Mouse (Mus musculus) T-cell, adult 2 months (primary cell): Measurements from ENCODE around the gene Ascc1.

Source experiments
- DNase-seq: peaks from one replicate; pipeline ENCODE4 v3.0.0; 2022; ENCODE audit warnings: low spot score

The Ascc1 gene

GRCm38 (mm10) chr10:60019299-60019698, 16.7 kb downstream of the Ascc1 start:
- no peak for DNase-seq

GRCm38 (mm10) chr10:60023751-60024150, 21.1 kb downstream of the Ascc1 start:
- no peak for DNase-seq

GRCm38 (mm10) chr10:60026759-60027395, 24.3 kb downstream of the Ascc1 start:
- no peak for DNase-seq

- peak; percentile 6 for DNase-seq
Measured at GRCm38 (mm10) chr10:60027619-60028084, 25.0 kb downstream of the Ascc1 start.

GRCm38 (mm10) chr10:60028181-60028580, 25.6 kb downstream of the Ascc1 start:
- DNase-seq = peak; percentile 54

- no peak for DNase-seq
Measured at GRCm38 (mm10) chr10:60028979-60029378, 26.4 kb downstream of the Ascc1 start.

GRCm38 (mm10) chr10:60029387-60029786, 26.8 kb downstream of the Ascc1 start:
- DNase-seq = no peak

GRCm38 (mm10) chr10:60031562-60031961, 29.0 kb downstream of the Ascc1 start:
- no peak for DNase-seq

- no peak for DNase-seq
Measured at GRCm38 (mm10) chr10:60031985-60032384, 29.4 kb downstream of the Ascc1 start.

- DNase-seq = no peak
Measured at GRCm38 (mm10) chr10:60032622-60033021, 30.0 kb downstream of the Ascc1 start.

GRCm38 (mm10) chr10:60033064-60033463, 30.5 kb downstream of the Ascc1 start:
- no peak for DNase-seq

GRCm38 (mm10) chr10:60034621-60035020, 32.0 kb downstream of the Ascc1 start:
- no peak for DNase-seq

- no peak for DNase-seq
Measured at GRCm38 (mm10) chr10:60035744-60036143, 33.1 kb downstream of the Ascc1 start.

GRCm38 (mm10) chr10:60042350-60042922, 39.8 kb downstream of the Ascc1 start:
- DNase-seq = no peak

- no peak for DNase-seq
Measured at GRCm38 (mm10) chr10:60046696-60047095, 44.1 kb downstream of the Ascc1 start.

GRCm38 (mm10) chr10:60050581-60050980, 48.0 kb downstream of the Ascc1 start:
- no peak for DNase-seq

GRCm38 (mm10) chr10:60053073-60053472, 50.5 kb downstream of the Ascc1 start:
- no peak for DNase-seq

- DNase-seq = no peak
Measured at GRCm38 (mm10) chr10:60062173-60062572, 59.6 kb downstream of the Ascc1 start.

GRCm38 (mm10) chr10:60062931-60063330, 60.3 kb downstream of the Ascc1 start:
- DNase-seq = no peak

- peak; percentile 36 for DNase-seq
Measured at GRCm38 (mm10) chr10:60066524-60066923, 63.9 kb downstream of the Ascc1 start.

GRCm38 (mm10) chr10:60075159-60075558, 72.6 kb downstream of the Ascc1 start:
- DNase-seq = no peak

GRCm38 (mm10) chr10:60077226-60077625, 74.6 kb downstream of the Ascc1 start:
- no peak for DNase-seq

- DNase-seq = no peak
Measured at GRCm38 (mm10) chr10:60077736-60078560, 75.3 kb downstream of the Ascc1 start.
